Mouse (Mus musculus) ovary, postnatal 14 days (tissue): ENCODE data around the gene Qrich1.

Experiments used
- DNase-seq: peaks from one replicate; pipeline ENCODE4 v3.0.0; 2022; ENCODE audit warnings: low spot score

Qrich1 gene

DNA sequence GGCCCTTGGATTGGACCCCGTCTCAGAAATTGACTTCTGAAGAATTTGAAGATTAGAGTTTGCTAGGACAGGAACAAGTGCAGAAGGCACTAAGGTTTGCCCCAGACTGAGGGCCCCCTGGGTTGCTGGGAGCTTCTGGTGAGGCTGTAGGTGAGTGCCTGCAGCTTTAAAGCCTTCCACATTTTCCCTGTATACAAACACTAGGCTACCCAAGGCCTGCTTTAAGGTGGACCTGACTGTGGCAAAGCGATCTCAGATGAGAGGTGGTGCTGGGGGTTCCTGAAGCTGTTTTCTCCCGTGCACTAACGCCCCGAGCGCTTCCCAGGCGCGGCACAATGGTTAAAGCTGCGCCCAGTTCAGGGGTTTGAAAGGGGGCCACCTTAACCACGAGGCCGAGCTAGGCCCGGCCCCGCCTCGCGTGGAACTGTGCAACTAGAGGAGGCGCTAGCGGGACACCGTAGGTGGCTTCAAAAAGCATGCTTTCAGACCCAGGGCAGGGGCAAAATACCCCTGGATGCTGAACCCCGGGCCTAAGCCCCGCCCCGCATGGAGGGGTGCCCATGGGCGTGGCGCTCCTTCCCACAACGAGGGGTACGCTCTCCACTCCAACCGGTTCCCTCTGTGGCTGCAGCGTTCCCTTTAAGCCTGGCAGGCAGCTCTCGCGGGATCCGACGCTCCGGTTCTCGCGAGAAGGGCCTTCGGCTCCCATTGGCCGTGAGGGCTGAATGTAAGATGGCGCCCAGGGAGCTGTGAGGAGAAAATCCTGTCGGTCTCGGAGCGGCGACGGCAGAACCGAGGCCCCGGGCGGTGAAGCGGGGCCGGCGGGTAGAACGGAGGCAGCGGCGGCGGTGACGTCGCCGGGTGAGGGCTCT is at the start of gene Qrich1:
TSS of gene Qrich1 (plus strand) at position 427 of the 872 bp plus-strand sequence.
- peak; percentile 83 for DNase-seq

DNA sequence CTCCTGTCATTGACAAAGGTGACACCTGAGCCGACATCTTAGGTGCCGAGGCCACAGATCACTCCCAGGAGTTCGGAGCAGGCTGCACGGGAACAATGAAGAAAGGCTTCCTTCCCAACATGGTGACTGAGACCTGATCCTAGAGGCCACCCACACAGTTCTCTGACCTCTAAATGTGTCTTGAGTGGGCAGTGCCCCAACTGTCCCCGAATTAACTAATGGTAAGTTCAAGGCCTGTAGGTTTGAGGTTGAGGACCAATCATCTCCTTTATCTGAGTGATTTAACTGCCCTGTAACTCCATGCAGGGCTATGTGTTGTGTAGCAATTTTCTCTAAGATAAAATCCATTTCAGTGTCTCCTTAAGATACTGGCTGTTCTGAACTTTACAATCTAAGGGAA is 47.2 kb upstream of the Qrich1 start:
- no peak for DNase-seq

GRCm38 (mm10) chr9:108469845-108470244 is 46.8 kb upstream of the Qrich1 start:
- no peak for DNase-seq

DNA sequence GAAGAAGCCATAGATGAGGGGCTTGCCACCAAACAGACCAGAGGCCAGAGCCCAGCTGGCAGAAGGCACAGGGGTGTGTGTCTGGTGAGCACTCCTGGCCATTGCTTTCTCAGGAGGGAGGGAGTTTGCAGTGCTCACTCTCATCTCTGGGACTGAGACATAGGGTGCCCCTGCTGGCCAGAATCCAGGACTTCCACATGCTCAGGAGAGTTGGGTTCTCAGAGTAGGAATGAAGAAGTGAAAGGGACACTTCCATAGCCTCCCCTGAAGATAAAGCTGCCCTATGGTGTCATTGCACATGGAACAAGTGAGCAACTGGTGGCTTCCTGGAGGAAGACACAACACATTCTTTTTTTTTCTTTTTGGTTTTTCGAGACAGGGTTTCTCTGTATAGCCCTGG is 42.1 kb upstream of the Qrich1 start:
- DNase-seq = no peak

- peak; percentile 67 for DNase-seq
Observed at GRCm38 (mm10) chr9:108478638-108479156, 37.9 kb upstream of the Qrich1 start.

DNA sequence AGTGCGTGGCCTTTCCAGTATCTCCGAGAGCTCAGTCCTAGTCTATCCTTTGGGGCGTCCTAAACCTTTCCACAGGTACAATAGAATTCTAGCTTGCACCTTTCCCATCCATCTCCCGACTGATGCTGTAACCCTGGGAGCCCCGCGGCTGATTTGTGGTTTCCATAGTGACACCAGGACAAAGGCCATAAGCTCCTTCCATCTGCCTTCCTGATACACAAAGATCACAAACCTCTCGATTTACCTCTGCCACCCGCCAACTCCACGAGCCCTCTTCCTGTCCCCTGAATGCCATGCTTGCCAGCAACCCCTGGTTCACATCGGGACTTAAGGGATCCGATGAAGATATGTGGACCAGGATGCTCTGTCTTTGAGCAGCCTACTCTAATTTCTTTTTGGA is 37.4 kb upstream of the Qrich1 start:
- DNase-seq = no peak

GRCm38 (mm10) chr9:108479721-108480351 is 36.8 kb upstream of the Qrich1 start, which contains the start of gene Lamb2:
TSS of gene Lamb2 (plus strand) at chr9:108479736.
- peak; percentile 34 for DNase-seq

- no peak for DNase-seq
Observed at GRCm38 (mm10) chr9:108480813-108481519, 35.6 kb upstream of the Qrich1 start.

GRCm38 (mm10) chr9:108481520-108482210 is 34.9 kb upstream of the Qrich1 start:
- no peak for DNase-seq

DNA sequence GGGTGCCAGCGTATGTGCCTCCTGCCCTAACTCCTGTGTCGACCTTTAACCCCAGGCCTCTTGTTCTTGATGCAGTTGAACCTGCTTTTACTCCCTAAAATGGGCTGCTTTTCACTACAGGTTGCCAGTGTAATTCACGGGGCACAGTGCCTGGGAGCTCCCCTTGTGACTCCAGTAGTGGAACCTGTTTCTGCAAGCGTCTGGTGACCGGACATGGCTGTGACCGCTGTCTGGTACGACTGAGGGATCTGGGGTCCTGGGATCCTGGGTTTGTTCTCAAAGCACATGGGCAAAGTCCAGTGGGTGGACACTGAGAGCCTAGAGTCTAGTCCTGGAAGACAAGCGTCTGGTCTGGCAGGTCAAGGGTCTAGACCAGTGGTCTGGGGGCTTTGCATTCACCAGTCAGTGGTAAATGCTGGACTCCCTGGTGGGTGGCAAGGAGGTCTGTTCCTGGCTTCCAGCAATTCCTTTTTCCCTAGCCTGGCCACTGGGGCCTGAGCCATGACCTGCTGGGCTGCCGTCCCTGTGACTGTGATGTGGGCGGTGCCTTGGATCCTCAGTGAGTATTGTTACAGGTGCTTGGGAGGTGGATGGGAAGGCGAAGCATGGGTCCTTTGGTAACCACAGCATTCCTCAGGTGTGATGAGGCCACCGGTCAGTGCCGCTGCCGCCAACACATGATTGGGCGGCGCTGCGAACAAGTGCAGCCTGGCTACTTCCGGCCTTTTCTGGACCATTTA is 33.4 kb upstream of the Qrich1 start:
- no peak for DNase-seq

DNA sequence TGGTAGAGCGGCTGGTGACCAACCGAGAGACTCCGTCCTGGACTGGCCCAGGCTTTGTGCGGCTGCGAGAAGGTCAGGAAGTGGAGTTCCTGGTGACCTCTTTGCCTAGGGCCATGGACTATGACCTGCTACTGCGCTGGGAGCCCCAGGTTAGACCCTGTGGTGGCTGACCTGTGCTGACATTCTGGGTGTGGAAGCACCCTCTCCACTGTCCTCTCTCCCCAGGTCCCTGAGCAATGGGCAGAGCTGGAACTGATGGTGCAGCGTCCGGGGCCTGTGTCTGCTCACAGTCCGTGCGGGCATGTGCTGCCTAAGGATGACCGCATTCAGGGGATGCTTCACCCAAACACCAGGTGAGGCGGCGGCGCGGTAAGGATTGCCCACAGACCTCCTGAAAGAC is 32.6 kb upstream of the Qrich1 start:
- DNase-seq = no peak

GRCm38 (mm10) chr9:108485301-108485875 is 31.2 kb upstream of the Qrich1 start:
- DNase-seq = no peak

- DNase-seq = no peak
Observed at GRCm38 (mm10) chr9:108486973-108487530, 29.6 kb upstream of the Qrich1 start.

DNA sequence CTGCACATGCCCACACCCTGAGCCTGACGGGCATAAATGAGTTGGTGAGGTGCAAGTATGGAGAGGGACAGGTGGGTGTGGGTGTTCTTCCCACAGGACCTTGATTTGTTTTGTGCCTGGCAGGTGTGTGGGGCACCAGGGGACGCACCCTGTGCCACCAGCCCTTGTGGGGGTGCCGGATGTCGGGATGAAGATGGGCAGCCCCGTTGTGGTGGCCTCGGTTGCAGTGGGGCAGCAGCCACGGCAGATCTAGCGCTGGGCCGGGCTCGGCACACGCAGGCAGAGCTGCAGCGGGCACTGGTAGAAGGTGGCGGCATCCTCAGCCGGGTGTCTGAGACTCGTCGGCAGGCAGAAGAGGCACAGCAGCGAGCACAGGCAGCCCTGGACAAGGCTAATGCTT is 28.2 kb upstream of the Qrich1 start:
- no peak for DNase-seq

DNA sequence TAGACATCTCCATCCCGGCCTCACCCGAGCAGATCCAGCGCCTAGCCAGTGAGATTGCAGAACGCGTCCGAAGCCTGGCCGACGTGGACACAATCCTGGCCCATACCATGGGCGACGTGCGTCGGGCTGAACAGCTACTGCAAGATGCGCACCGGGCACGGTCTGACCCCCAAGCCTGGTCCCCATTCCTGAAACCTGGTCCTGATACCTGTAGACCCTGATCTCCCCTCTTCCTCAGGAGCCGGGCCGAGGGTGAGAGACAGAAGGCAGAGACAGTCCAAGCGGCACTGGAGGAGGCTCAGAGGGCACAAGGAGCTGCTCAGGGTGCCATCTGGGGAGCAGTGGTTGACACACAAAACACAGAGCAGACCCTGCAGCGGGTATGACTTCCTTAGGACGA is 27.4 kb upstream of the Qrich1 start:
- DNase-seq = no peak

DNA sequence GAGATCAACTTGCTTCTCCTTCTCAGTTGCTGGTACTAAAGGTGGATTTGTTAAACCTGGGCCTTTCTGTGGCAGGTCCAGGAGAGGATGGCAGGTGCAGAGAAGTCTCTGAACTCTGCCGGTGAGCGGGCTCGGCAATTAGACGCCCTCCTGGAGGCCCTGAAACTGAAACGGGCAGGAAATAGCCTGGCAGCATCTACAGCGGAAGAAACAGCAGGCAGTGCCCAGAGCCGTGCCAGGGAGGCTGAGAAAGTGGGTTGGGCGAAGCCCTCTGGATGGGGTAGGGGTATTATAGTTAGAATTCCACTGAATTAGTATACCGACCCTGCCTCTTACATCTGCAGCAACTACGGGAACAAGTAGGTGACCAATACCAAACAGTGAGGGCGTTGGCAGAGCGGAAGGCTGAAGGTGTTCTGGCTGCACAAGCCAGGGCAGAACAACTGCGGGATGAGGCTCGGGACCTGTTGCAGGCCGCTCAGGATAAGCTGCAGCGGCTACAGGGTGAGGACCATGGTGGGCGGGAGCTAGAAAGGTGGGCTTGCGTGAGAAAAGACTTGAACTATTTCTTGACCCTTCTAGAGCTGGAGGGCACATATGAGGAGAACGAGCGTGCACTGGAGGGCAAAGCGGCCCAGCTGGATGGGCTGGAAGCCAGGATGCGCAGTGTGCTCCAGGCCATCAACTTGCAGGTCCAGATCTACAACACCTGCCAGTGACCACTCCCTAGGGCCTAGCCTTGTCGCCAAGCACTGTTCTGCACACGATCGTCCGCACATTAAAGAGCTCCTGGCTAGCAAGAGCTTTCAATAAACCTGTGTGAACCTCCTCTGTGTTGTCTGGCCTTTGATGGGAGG is 26.7 kb upstream of the Qrich1 start:
- DNase-seq = no peak

- peak; percentile 90 for DNase-seq
Observed at GRCm38 (mm10) chr9:108490559-108491285, 25.9 kb upstream of the Qrich1 start, which contains the start of gene Usp19. TSS of gene Usp19 (plus strand) at chr9:108490602.

- DNase-seq = no peak
Observed at GRCm38 (mm10) chr9:108491286-108491580, 25.4 kb upstream of the Qrich1 start.
